Mouse (Mus musculus): ENCODE data around the gene Ccdc191. TPM values are rescaled to one million over a fixed set of nuclear protein-coding genes. Genes with fewer than 3 reads are reported as not detected.

Ccdc191 gene
- polyA plus RNA-seq, 1 experiment from 2014 or later = 13.2 TPM

- no peak for ATAC-seq (ENCODE audit: insufficient read depth, low FRiP score)
- H3K4me3 ChIP-seq (replicated peaks; ENCODE audit: low read length) = no peak overlapping the region
- H3K9me3 ChIP-seq (replicated peaks; ENCODE audit: control insufficient read depth, low read length) = no peaks in the 10 kb centered on the region
- no peak overlapping the region for H3K9ac ChIP-seq (ENCODE audit: low read length)
- no peaks in the 10 kb centered on the region for H3K27me3 ChIP-seq (ENCODE audit: control insufficient read depth, insufficient read depth, low read length)
- H3K27ac ChIP-seq (ENCODE audit: low read length) = no peak overlapping the region
- no peaks in the 10 kb centered on the region for H3K4me1 ChIP-seq (ENCODE audit: control insufficient read depth, insufficient read depth, low read length)
- no peaks in the 10 kb centered on the region for H3K36me3 ChIP-seq (ENCODE audit: control insufficient read depth, insufficient read depth, low read length)
- WGBS = 63% methylated on average over 3 of the region's 3 CpGs
- no peak overlapping the region for H3K4me2 ChIP-seq (ENCODE audit: low read depth, low read length)
Observed at GRCm38 (mm10) chr16:43922630-43923029, 33.0 kb downstream of the Ccdc191 start.

- H3K4me1 ChIP-seq (ENCODE audit: control insufficient read depth, insufficient read depth, low read length) = no peaks in the 10 kb centered on the region
- no peak overlapping the region for H3K4me3 ChIP-seq (replicated peaks; ENCODE audit: low read length)
- ATAC-seq (ENCODE audit: insufficient read depth, low FRiP score) = no peak
- H3K36me3 ChIP-seq (ENCODE audit: control insufficient read depth, insufficient read depth, low read length) = no peaks in the 10 kb centered on the region
- H3K4me2 ChIP-seq (ENCODE audit: low read depth, low read length) = no peak overlapping the region
- no peak overlapping the region for H3K9ac ChIP-seq (ENCODE audit: low read length)
- H3K27me3 ChIP-seq (ENCODE audit: control insufficient read depth, insufficient read depth, low read length) = no peaks in the 10 kb centered on the region
- H3K9me3 ChIP-seq (replicated peaks; ENCODE audit: control insufficient read depth, low read length) = no peaks in the 10 kb centered on the region
- WGBS = 43% methylated on average over 6 of the region's 6 CpGs
- H3K27ac ChIP-seq (ENCODE audit: low read length) = no peak overlapping the region
Observed at GRCm38 (mm10) chr16:43925001-43925558, 35.5 kb downstream of the Ccdc191 start.

- 83% methylated on average over 1 of the region's 1 CpGs for WGBS
- ATAC-seq (ENCODE audit: insufficient read depth, low FRiP score) = no peak
- Histone ChIP-seq H3K4me2 (ENCODE audit: low read depth, low read length) (no peak overlapping the region), H3K36me3 (ENCODE audit: control insufficient read depth, insufficient read depth, low read length) (no peaks in the 10 kb centered on the region), H3K9me3 (replicated peaks; ENCODE audit: control insufficient read depth, low read length) (no peaks in the 10 kb centered on the region), H3K27ac (ENCODE audit: low read length) (no peak overlapping the region), H3K4me1 (ENCODE audit: control insufficient read depth, insufficient read depth, low read length) (no peaks in the 10 kb centered on the region), H3K27me3 (ENCODE audit: control insufficient read depth, insufficient read depth, low read length) (no peaks in the 10 kb centered on the region), H3K9ac (ENCODE audit: low read length) (no peak overlapping the region), H3K4me3 (replicated peaks; ENCODE audit: low read length) (no peak overlapping the region)
Observed at GRCm38 (mm10) chr16:43925846-43926245, 36.2 kb downstream of the Ccdc191 start.

GRCm38 (mm10) chr16:43926341-43926859 is 36.8 kb downstream of the Ccdc191 start, which contains the start of gene Qtrt2:
Gene Qtrt2 (minus strand): TSS chr16:43926809.
- no peaks in the 10 kb centered on the region for H3K27me3 ChIP-seq (ENCODE audit: control insufficient read depth, insufficient read depth, low read length)
- H3K4me2 ChIP-seq (ENCODE audit: low read depth, low read length) = no peak within 1 kb of the TSS
- no peaks in the 10 kb centered on the region for H3K4me1 ChIP-seq (ENCODE audit: control insufficient read depth, insufficient read depth, low read length)
- no peaks in the 10 kb centered on the region for H3K36me3 ChIP-seq (ENCODE audit: control insufficient read depth, insufficient read depth, low read length)
- ATAC-seq (ENCODE audit: insufficient read depth, low FRiP score) = no peak
- H3K27ac ChIP-seq (ENCODE audit: low read length) = no peak within 1 kb of the TSS
- H3K4me3 ChIP-seq (replicated peaks; ENCODE audit: low read length) = no peak within 1 kb of the TSS
- no peaks in the 10 kb centered on the region for H3K9me3 ChIP-seq (replicated peaks; ENCODE audit: control insufficient read depth, low read length)
- no peak within 1 kb of the TSS for H3K9ac ChIP-seq (ENCODE audit: low read length)
- 79% methylated on average over 6 of the region's 6 CpGs for WGBS

GRCm38 (mm10) chr16:43930577-43930976 is 41.0 kb downstream of the Ccdc191 start:
- no peak overlapping the region for H3K27ac ChIP-seq (ENCODE audit: low read length)
- H3K36me3 ChIP-seq (ENCODE audit: control insufficient read depth, insufficient read depth, low read length) = no peaks in the 10 kb centered on the region
- no peaks in the 10 kb centered on the region for H3K27me3 ChIP-seq (ENCODE audit: control insufficient read depth, insufficient read depth, low read length)
- no peak overlapping the region for H3K4me3 ChIP-seq (replicated peaks; ENCODE audit: low read length)
- H3K9me3 ChIP-seq (replicated peaks; ENCODE audit: control insufficient read depth, low read length) = no peaks in the 10 kb centered on the region
- H3K9ac ChIP-seq (ENCODE audit: low read length) = no peak overlapping the region
- no peak for ATAC-seq (ENCODE audit: insufficient read depth, low FRiP score)
- H3K4me2 ChIP-seq (ENCODE audit: low read depth, low read length) = no peak overlapping the region
- H3K4me1 ChIP-seq (ENCODE audit: control insufficient read depth, insufficient read depth, low read length) = no peaks in the 10 kb centered on the region

- Histone ChIP-seq H3K9ac (ENCODE audit: low read length) (no peak overlapping the region), H3K4me2 (ENCODE audit: low read depth, low read length) (no peak overlapping the region), H3K27ac (ENCODE audit: low read length) (no peak overlapping the region), H3K4me3 (replicated peaks; ENCODE audit: low read length) (no peak overlapping the region), H3K27me3 (ENCODE audit: control insufficient read depth, insufficient read depth, low read length) (no peaks in the 10 kb centered on the region), H3K4me1 (ENCODE audit: control insufficient read depth, insufficient read depth, low read length) (no peaks in the 10 kb centered on the region), H3K9me3 (replicated peaks; ENCODE audit: control insufficient read depth, low read length) (no peaks in the 10 kb centered on the region), H3K36me3 (ENCODE audit: control insufficient read depth, insufficient read depth, low read length) (no peaks in the 10 kb centered on the region)
- 70% methylated on average over 3 of the region's 3 CpGs for WGBS
- no peak for ATAC-seq (ENCODE audit: insufficient read depth, low FRiP score)
Observed at GRCm38 (mm10) chr16:43931502-43931901, 41.9 kb downstream of the Ccdc191 start.

GRCm38 (mm10) chr16:43932319-43932718 is 42.7 kb downstream of the Ccdc191 start:
- Histone ChIP-seq H3K9ac (ENCODE audit: low read length) (no peak overlapping the region), H3K4me3 (replicated peaks; ENCODE audit: low read length) (no peak overlapping the region), H3K4me1 (ENCODE audit: control insufficient read depth, insufficient read depth, low read length) (no peaks in the 10 kb centered on the region), H3K4me2 (ENCODE audit: low read depth, low read length) (no peak overlapping the region), H3K27ac (ENCODE audit: low read length) (no peak overlapping the region), H3K27me3 (ENCODE audit: control insufficient read depth, insufficient read depth, low read length) (no peaks in the 10 kb centered on the region), H3K36me3 (ENCODE audit: control insufficient read depth, insufficient read depth, low read length) (no peaks in the 10 kb centered on the region), H3K9me3 (replicated peaks; ENCODE audit: control insufficient read depth, low read length) (no peaks in the 10 kb centered on the region)
- WGBS = 79% methylated on average over 7 of the region's 7 CpGs
- no peak for ATAC-seq (ENCODE audit: insufficient read depth, low FRiP score)

- no peak overlapping the region for H3K4me2 ChIP-seq (ENCODE audit: low read depth, low read length)
- no peaks in the 10 kb centered on the region for H3K36me3 ChIP-seq (ENCODE audit: control insufficient read depth, insufficient read depth, low read length)
- H3K9me3 ChIP-seq (replicated peaks; ENCODE audit: control insufficient read depth, low read length) = no peaks in the 10 kb centered on the region
- no peaks in the 10 kb centered on the region for H3K27me3 ChIP-seq (ENCODE audit: control insufficient read depth, insufficient read depth, low read length)
- 83% methylated on average over 6 of the region's 6 CpGs for WGBS
- H3K4me3 ChIP-seq (replicated peaks; ENCODE audit: low read length) = no peak overlapping the region
- ATAC-seq (ENCODE audit: insufficient read depth, low FRiP score) = no peak
- H3K27ac ChIP-seq (ENCODE audit: low read length) = no peak overlapping the region
- no peak overlapping the region for H3K9ac ChIP-seq (ENCODE audit: low read length)
- no peaks in the 10 kb centered on the region for H3K4me1 ChIP-seq (ENCODE audit: control insufficient read depth, insufficient read depth, low read length)
Observed at GRCm38 (mm10) chr16:43933041-43933440, 43.4 kb downstream of the Ccdc191 start.

GRCm38 (mm10) chr16:43934856-43935255 is 45.3 kb downstream of the Ccdc191 start:
- WGBS = 86% methylated on average over 8 of the region's 8 CpGs
- no peak for ATAC-seq (ENCODE audit: insufficient read depth, low FRiP score)
- H3K9ac ChIP-seq (ENCODE audit: low read length) = no peak overlapping the region
- no peaks in the 10 kb centered on the region for H3K4me1 ChIP-seq (ENCODE audit: control insufficient read depth, insufficient read depth, low read length)
- H3K27ac ChIP-seq (ENCODE audit: low read length) = no peak overlapping the region
- no peaks in the 10 kb centered on the region for H3K9me3 ChIP-seq (replicated peaks; ENCODE audit: control insufficient read depth, low read length)
- no peaks in the 10 kb centered on the region for H3K27me3 ChIP-seq (ENCODE audit: control insufficient read depth, insufficient read depth, low read length)
- no peak overlapping the region for H3K4me2 ChIP-seq (ENCODE audit: low read depth, low read length)
- H3K36me3 ChIP-seq (ENCODE audit: control insufficient read depth, insufficient read depth, low read length) = no peaks in the 10 kb centered on the region
- no peak overlapping the region for H3K4me3 ChIP-seq (replicated peaks; ENCODE audit: low read length)

All from stomach, embryonic 16.5 days (tissue).